Mouse (Mus musculus) spleen, postnatal 36 days (tissue): ENCODE results near the gene Spaca7.
"Not testable (repeated sequence)": the region's sequence is repeated elsewhere in the genome, so short reads cannot be mapped to it uniquely, and the experiment has no call there.

Experiments
- DNase-seq, 2 experiments: peaks; one replicate each; pipeline ENCODE4 v3.0.0; 2022; ENCODE audit warnings: low spot score in 2 of 2, mixed read lengths in 1 of 2

Spaca7 gene

DNA sequence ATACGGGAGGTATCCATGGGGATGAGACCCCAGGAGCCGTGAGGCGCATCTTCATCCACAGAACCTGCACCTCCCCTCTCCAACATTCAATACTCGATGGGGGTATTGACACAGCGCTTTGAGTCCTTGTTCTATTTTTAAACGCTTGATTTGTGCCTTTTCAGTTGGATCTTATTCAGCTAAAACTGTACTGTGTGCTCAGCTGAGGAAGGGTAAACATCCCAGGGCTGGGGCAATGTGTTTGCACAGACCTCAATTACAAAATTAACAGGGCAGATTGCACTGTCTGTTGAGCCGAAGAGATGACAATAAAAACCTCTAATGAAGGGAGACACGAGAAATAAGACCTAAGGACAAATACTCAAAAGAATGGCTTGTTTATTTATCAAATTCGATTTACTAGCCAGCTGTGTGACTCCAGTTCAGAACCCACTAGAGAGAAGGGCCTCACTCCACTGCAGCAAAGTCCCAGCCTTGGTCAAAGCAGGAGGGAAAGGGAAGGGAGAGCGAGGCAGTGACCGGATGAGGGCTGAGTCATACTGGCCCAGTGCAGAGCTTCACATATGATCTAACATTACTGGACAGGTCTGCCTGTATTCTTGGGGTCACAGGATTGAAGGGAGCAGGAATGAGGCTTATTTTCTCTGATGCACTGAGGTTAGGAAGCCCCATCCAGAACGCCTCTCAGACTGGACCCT lies 37.1 kb downstream of the Spaca7 start:
- no peak for DNase-seq

DNA sequence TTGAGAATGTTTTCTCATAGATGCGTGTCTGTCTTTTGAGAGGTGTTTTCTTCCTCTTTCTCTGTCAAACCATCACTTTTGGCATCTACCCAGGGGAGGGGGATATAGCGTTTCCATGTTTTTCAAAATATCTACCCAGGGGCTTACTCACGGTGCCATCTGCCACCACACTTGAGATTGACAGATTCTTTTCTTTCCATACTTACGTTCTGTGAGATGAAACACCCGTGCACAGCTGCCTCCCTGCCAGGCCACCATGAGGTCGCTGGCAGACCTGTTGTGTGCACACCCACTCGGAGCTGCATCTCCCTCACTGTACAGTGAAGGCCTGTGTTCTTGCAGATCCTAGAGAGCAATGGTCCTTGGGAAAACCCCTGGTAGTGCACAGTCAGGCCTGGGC lies 40.4 kb downstream of the Spaca7 start:
- no peak for DNase-seq

DNA sequence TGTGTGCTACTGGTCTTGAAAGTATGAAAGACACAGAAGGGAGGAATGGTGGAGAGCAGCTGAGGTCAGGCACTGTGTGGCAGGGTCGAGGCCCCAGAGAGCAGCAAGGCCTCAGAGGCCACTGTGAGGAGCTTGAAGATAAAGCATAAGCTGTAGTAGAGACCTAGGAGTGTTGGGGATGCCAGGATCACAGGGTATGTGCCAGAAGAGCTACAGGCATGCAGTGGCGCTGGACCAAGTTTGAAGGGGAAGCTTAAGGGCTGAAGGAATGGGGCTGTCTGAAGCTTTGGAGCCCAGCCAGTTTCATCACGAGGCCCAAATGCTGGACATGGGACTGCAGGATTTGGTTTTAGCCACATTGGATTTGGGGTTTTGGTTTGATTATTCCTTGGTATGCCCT lies 44.5 kb downstream of the Spaca7 start:
- not testable (repeated sequence) for DNase-seq

DNA sequence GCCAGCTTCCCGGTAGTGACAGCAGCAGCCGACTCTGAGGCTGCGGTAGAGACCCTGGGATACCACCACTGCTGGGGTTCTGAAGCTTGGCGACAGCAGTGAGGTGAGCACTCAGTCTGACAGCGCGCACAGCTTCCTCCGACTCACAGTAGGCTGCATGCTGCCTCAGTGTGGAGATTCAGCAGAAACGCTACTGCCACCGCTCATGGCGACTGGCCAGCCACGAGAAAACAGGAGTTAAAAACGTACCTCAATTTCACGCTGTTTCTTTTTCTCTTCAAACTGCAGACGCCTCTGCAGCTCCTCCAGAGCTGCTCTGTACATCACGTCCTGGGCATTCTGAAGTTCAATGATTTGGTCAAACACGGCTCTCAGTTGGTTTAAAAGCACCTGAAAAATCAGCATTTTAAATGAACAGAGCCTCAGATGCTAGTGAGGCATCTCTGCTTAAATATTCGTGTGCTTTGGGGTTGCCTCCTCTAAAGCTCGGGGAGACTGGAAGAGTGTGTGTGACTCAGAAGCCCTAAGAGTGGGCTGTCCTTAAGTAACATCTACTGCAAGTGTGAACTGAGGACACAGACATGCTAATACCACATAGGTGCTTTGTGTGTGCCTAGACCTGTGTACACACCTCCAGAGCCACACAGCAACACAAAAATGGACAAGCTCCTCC lies 48.9 kb downstream of the Spaca7 start:
- no peak for DNase-seq

DNA sequence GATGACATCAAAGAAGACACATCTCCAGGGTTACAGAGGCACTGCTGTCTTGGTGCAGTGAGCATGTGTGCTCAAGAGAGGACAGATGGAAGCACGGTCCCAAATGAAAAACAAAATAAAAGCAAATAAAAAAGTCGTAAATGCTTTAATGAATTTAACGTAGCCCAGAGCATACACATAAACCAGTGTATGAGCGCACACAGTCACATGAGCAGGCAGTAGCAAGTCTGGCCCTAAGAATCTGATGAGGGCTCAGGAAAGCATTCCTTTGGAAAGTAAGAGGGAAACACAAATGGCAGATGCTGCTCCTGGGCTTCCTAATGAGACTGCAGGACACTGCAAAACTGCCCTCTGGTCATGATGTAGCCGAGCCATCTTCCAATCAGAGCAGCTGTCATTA lies 53.1 kb downstream of the Spaca7 start:
- no peak for DNase-seq

DNA sequence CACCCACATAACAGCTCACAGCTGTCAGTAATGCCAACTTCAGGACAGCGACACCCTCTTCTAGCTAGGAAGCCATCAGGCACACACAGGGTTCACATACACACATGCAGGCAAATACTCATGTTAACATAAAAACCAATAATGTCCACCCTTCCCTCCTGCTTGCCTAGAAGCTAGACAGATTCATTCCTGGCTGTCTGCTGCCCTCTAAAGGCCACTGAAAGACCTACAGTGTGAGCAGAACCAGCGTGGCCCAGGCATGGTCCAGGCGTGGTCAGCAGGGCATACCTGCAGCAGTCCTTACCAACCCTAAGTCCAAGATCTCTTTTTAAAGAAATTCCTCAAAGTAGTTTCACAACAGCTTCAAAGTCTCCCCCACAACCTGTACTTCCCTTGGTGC lies 56.2 kb downstream of the Spaca7 start:
- DNase-seq = no peak

DNA sequence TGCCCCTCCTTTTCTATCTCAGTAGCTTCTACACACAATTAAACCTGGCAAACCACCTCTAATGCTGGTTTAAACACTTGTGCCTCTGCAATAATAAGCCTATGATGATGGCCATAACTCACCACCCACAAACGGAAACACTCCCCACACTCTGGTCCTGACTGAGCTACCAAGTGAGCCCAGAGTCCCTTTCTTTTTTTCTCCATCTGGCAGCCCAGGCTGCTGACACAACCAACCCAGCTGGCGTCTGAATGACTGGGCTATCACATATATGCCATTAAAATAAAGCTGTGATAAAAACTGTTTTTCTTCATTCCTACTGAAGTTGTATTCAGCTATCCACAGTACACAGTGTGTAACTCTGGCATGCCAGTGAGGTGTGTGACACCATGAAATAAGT lies 62.5 kb downstream of the Spaca7 start:
- DNase-seq = no peak

DNA sequence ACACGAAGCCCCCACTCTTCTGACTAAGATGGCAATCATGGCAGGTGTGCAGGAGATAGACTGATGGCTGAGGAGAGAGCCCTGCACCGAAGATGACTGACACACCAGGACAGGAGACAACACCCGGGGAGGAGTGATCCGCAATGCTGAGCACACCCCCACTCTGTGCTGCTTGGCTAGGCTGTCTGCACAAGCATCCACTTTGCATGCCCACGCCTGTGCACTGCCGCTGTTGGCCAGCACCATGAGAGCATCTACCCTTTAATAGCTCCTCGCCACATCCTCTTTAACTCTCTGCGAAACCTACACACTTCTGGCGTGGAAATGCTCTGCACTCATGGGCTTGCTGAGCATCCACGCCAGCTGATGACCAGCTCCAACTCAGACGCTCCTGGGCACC lies 65.6 kb downstream of the Spaca7 start:
- DNase-seq = no peak

DNA sequence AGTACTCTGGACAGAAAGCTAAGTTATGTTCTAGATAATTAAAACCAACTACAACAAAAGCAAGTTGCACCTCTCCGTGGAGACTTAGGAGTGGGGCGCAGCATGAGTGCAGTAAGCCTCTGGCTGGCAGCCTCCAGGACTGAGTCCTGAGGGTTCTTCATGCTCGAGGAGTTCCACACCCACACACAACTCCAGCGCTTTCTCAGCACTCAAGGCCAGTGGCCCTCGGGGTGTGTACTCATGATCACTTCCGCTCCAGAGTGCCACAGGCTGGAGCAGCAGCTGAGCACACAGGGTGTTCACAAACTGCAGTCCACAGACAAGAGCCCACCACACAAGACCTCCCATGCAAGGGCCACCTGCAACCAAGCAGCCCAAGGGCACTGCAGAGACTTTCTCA lies 68.7 kb downstream of the Spaca7 start:
- no peak for DNase-seq

DNA sequence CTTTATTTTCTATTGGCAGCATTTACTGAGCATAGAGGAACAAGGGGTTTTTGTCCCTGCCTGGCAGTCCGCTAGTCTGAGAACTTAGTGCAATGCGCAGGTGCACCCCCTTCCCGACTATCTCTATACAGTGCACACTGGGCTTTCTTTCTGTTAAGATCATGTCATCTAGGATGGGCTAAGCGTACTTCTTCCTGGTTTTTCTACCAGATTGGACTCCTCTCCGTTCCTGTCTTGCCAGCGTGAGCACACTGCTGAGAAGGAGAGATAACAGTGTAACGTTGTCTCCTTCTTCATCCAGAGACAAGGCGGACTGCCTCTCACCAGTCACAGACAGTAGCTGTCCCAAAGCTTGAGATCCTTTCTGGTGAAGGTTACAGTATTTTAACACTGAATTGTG lies 71.5 kb downstream of the Spaca7 start:
- no peak for DNase-seq

DNA sequence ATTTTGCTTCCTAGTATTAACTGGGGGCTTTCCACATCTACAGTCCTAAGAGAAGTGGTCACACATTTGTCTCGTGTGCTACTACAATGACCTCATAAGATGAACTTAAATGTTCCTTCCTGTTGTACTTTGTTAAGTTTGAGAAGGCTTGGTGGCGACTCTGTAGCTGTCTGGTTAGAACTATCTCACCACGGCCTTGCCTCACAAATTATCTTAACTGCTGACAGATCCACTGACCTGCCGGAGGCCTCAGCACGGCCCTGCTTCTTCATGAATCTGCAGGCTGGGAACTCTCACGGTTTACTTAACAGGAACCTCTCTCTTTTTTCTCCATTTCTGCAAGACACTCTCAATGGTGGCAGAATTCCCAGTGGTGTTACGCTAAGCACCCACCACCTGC lies 72.1 kb downstream of the Spaca7 start:
- DNase-seq = no peak

DNA sequence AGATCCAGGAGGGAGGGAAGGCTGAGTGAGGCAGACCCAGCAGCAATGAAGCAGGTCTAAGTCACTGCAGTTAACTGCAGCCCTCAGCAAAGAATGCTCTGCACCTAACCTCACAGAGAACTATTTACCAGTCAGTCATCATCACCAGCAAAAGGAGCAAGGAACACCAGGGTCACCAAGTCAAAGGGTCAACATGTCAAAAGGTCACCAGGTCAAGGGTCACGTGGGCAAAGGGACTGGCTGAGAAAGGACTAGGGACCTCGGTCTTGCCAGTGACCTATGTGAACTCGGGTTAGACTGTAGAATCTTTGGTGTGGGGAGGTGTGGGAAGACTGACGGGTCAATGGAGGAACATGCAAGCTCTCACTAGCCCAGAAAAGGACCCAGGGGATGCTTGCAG lies 73.7 kb downstream of the Spaca7 start:
- DNase-seq = no peak

DNA sequence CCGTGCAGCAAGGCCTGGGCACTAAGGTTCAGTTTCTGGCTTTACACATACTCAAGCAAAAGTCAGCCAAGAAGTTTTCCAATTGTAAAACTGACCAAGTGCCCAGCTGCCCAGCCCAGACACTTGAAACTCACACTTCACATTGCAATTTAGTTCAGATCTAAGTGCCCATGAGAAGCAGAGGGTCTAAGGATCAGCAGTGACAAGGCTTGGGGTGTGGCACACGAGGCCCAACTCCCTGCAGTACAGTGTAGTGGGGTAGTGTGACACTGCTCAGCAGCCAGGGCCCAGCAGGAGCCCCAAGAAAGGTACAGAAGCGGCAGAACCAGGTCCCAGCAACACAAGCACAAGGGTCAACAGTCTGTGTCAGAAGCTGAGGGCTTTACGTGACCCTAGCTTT lies 76.1 kb downstream of the Spaca7 start:
- DNase-seq = no peak
